Mouse (Mus musculus) left cerebral cortex, postnatal 14 days (tissue): ENCODE data around the gene Pik3r2. TPM values are rescaled to one million over a fixed set of nuclear protein-coding genes. Genes with fewer than 3 reads are reported as not detected.
A peak's percentile ranks its signal among the peaks of the same experiment; 100 is the strongest.

Experiments
- DNase-seq, 2 experiments: peaks; one replicate each; pipeline ENCODE4 v3.0.0; 2021 to 2022; ENCODE audit warnings: low spot score in 2 of 2, mixed read lengths in 1 of 2
- intact Hi-C: fragments of 180-260 bp; cut with DNase I; formaldehyde crosslinking; loops from one replicate; pipeline ENCODE4 v1.15.1; 2025
- total RNA-seq, 2 experiments: library from RNA; stranded (reverse); gene quantifications; 2 replicates each; pipeline ENCODE4 v1.2.3; 2021

Gene Pik3r2
- total RNA-seq, 2 experiments from 2014 or later, result 162 to 174 TPM

- no peak for DNase-seq
- intact Hi-C loops, result no loop called here
These were observed 540 bp downstream of the Pik3r2 start for GRCm38 (mm10) chr8:70775851-70776495.

GRCm38 (mm10) chr8:70775227-70775626, 1.3 kb downstream of the Pik3r2 start:
- no peak for DNase-seq
- intact Hi-C loops, result no loop called here

GRCm38 (mm10) chr8:70774740-70775139, 1.8 kb downstream of the Pik3r2 start:
- intact Hi-C loops, result no loop called here
- no peak for DNase-seq

GRCm38 (mm10) chr8:70773833-70774232, 2.7 kb downstream of the Pik3r2 start:
- intact Hi-C loops, result no loop called here
- DNase-seq, result peak in 1 of 2 experiments; percentile 69

- DNase-seq, result no peak
These were observed 3.1 kb downstream of the Pik3r2 start for GRCm38 (mm10) chr8:70773410-70773809.

GRCm38 (mm10) chr8:70772890-70773289, 3.6 kb downstream of the Pik3r2 start:
- intact Hi-C loops, result no loop called here
- DNase-seq, result no peak

More at GRCm38 (mm10) chr8:70773410-70773809, 3.1 kb downstream of the Pik3r2 start:
- intact Hi-C loops, result no loop called here

- DNase-seq, result no peak
- intact Hi-C loops, result no loop called here
These were observed 4.4 kb downstream of the Pik3r2 start for GRCm38 (mm10) chr8:70772075-70772474.

GRCm38 (mm10) chr8:70771217-70771616, 5.3 kb downstream of the Pik3r2 start:
- DNase-seq, result no peak
- intact Hi-C loops, result no loop called here

- DNase-seq, result no peak
- intact Hi-C loops, result no loop called here
These were observed 5.8 kb downstream of the Pik3r2 start for GRCm38 (mm10) chr8:70770748-70771147.

- intact Hi-C loops, result loop anchor here (5.0 kb wide), 1 partner anchor 72 kb away; no protein-coding TSS in a partner anchor
- no peak for DNase-seq
These were observed 6.7 kb downstream of the Pik3r2 start for GRCm38 (mm10) chr8:70769858-70770257.

GRCm38 (mm10) chr8:70769359-70769758, 7.2 kb downstream of the Pik3r2 start:
- DNase-seq, result peak; percentile 98
- intact Hi-C loops, result loop anchor here (5.0 kb wide), 1 partner anchor 73 kb away; no protein-coding TSS in a partner anchor

GRCm38 (mm10) chr8:70768956-70769355, 7.6 kb downstream of the Pik3r2 start:
- no peak for DNase-seq
- intact Hi-C loops, result loop anchor here (5.0 kb wide), 1 partner anchor 73 kb away; no protein-coding TSS in a partner anchor

GRCm38 (mm10) chr8:70768231-70768776, 8.2 kb downstream of the Pik3r2 start:
- intact Hi-C loops, result loop anchor here (5.0 kb wide), 1 partner anchor 74 kb away; no protein-coding TSS in a partner anchor
- DNase-seq, result peak in 1 of 2 experiments; percentile 52

- intact Hi-C loops, result loop anchor here (5.0 kb wide), 1 partner anchor 75 kb away; no protein-coding TSS in a partner anchor
- no peak for DNase-seq
These were observed 9.0 kb downstream of the Pik3r2 start for GRCm38 (mm10) chr8:70767503-70767902.

GRCm38 (mm10) chr8:70766571-70767440, 9.7 kb downstream of the Pik3r2 start:
- no peak for DNase-seq
- intact Hi-C loops, result loop anchor here (5.0 kb wide), 1 partner anchor 75 kb away; no protein-coding TSS in a partner anchor

GRCm38 (mm10) chr8:70765838-70766570, 10.5 kb downstream of the Pik3r2 start:
- DNase-seq, result no peak
- intact Hi-C loops, result loop anchor here (5.0 kb wide), 1 partner anchor 76 kb away; no protein-coding TSS in a partner anchor

GRCm38 (mm10) chr8:70765329-70765728, 11.2 kb downstream of the Pik3r2 start:
- intact Hi-C loops, result loop anchor here (5.0 kb wide), 1 partner anchor 77 kb away; no protein-coding TSS in a partner anchor
- DNase-seq, result no peak

- DNase-seq, result no peak
- intact Hi-C loops, result loop anchor here (5.0 kb wide), 1 partner anchor 78 kb away; no protein-coding TSS in a partner anchor
These were observed 11.8 kb downstream of the Pik3r2 start for GRCm38 (mm10) chr8:70764676-70765075.

- DNase-seq, result no peak
- intact Hi-C loops, result no loop called here
These were observed 12.5 kb downstream of the Pik3r2 start for GRCm38 (mm10) chr8:70764026-70764425.
